Mouse (Mus musculus): ENCODE data around the gene Scrt2. TPM values are rescaled to one million over a fixed set of nuclear protein-coding genes. Genes with fewer than 3 reads are reported as not detected.

The Scrt2 gene
- polyA plus RNA-seq, 1 experiment, result not detected

- H3K27me3 ChIP-seq (ENCODE audit: control insufficient read depth, insufficient read depth, low read length), result peaks cover 11% of the 10 kb centered on the region
- DNase-seq (ENCODE audit: low read depth in 1 of 2, low spot score in 2 of 2), result peak in 1 of 2 experiments; percentile 58
- no peaks in the 10 kb centered on the region for H3K36me3 ChIP-seq (ENCODE audit: control insufficient read depth, insufficient read depth, low read length)
- peaks cover 4% of the 10 kb centered on the region; the same call in 1 of the 2 replicates for H3K4me1 ChIP-seq (ENCODE audit: control insufficient read depth, insufficient read depth, insufficient read length)
- H3K27ac ChIP-seq (ENCODE audit: insufficient read depth, low read length), result no peak overlapping the region
- peak overlapping the region; percentile 13; the same call in 1 of the 2 replicates for H3K4me3 ChIP-seq (ENCODE audit: extremely low read depth, insufficient read depth, insufficient read length)
- WGBS, result 3% methylated on average over 79 of the region's 81 CpGs
- TF ChIP-seq CTCF (IDR thresholded peaks at IDR 0.05; ENCODE audit: extremely low read depth, insufficient read depth, insufficient read length, insufficient replicate concordance) (no peak), POLR2A (IDR thresholded peaks at IDR 0.05; ENCODE audit: low read depth, low read length) (no peak)
These were observed 516 bp downstream of the Scrt2 start for GRCm38 (mm10) chr2:152081641-152082448.

GRCm38 (mm10) chr2:152082456-152083285 lies 1.3 kb downstream of the Scrt2 start:
- no peak for DNase-seq (ENCODE audit: low read depth in 1 of 2, low spot score in 2 of 2)
- 36% methylated on average over 7 of the region's 7 CpGs for WGBS
- TF ChIP-seq CTCF (IDR thresholded peaks at IDR 0.05; ENCODE audit: extremely low read depth, insufficient read depth, insufficient read length, insufficient replicate concordance), result no peak
- TF ChIP-seq POLR2A (IDR thresholded peaks at IDR 0.05; ENCODE audit: low read depth, low read length), result no peak
- Histone ChIP-seq H3K27ac (ENCODE audit: insufficient read depth, low read length) (no peak overlapping the region), H3K4me3 (ENCODE audit: extremely low read depth, insufficient read depth, insufficient read length) (no peak overlapping the region), H3K27me3 (ENCODE audit: control insufficient read depth, insufficient read depth, low read length) (peaks cover 11% of the 10 kb centered on the region), H3K4me1 (ENCODE audit: control insufficient read depth, insufficient read depth, insufficient read length) (peaks cover 4% of the 10 kb centered on the region; the same call in 1 of the 2 replicates), H3K36me3 (ENCODE audit: control insufficient read depth, insufficient read depth, low read length) (no peaks in the 10 kb centered on the region)

- Histone ChIP-seq H3K4me3 (ENCODE audit: extremely low read depth, insufficient read depth, insufficient read length) (no peak overlapping the region), H3K27me3 (ENCODE audit: control insufficient read depth, insufficient read depth, low read length) (peaks cover 11% of the 10 kb centered on the region), H3K4me1 (ENCODE audit: control insufficient read depth, insufficient read depth, insufficient read length) (peaks cover 4% of the 10 kb centered on the region; the same call in 1 of the 2 replicates), H3K27ac (ENCODE audit: insufficient read depth, low read length) (no peak overlapping the region), H3K36me3 (ENCODE audit: control insufficient read depth, insufficient read depth, low read length) (no peaks in the 10 kb centered on the region)
- TF ChIP-seq POLR2A (IDR thresholded peaks at IDR 0.05; ENCODE audit: low read depth, low read length), result no peak
- TF ChIP-seq CTCF (IDR thresholded peaks at IDR 0.05; ENCODE audit: extremely low read depth, insufficient read depth, insufficient read length, insufficient replicate concordance), result no peak
- WGBS, result 74% methylated on average over 4 of the region's 4 CpGs
- no peak for DNase-seq (ENCODE audit: low read depth in 1 of 2, low spot score in 2 of 2)
These were observed 2.1 kb downstream of the Scrt2 start for GRCm38 (mm10) chr2:152083411-152083810.

- no peaks in the 10 kb centered on the region for H3K36me3 ChIP-seq (ENCODE audit: control insufficient read depth, insufficient read depth, low read length)
These were observed 3.0 kb downstream of the Scrt2 start for GRCm38 (mm10) chr2:152084298-152084697.

GRCm38 (mm10) chr2:152085414-152085813 lies 4.1 kb downstream of the Scrt2 start:
- Histone ChIP-seq H3K36me3 (ENCODE audit: control insufficient read depth, insufficient read depth, low read length) (no peaks in the 10 kb centered on the region), H3K4me3 (ENCODE audit: extremely low read depth, insufficient read depth, insufficient read length) (no peak overlapping the region), H3K27ac (ENCODE audit: insufficient read depth, low read length) (no peak overlapping the region), H3K27me3 (ENCODE audit: control insufficient read depth, insufficient read depth, low read length) (peaks cover 11% of the 10 kb centered on the region), H3K4me1 (ENCODE audit: control insufficient read depth, insufficient read depth, insufficient read length) (peaks cover 4% of the 10 kb centered on the region; the same call in 1 of the 2 replicates)
- TF ChIP-seq CTCF (IDR thresholded peaks at IDR 0.05; ENCODE audit: extremely low read depth, insufficient read depth, insufficient read length, insufficient replicate concordance), result no peak
- no peak for TF ChIP-seq POLR2A (IDR thresholded peaks at IDR 0.05; ENCODE audit: low read depth, low read length)
- 28% methylated on average over 6 of the region's 6 CpGs for WGBS
- no peak for DNase-seq (ENCODE audit: low read depth in 1 of 2, low spot score in 2 of 2)

More at GRCm38 (mm10) chr2:152084298-152084697, 3.0 kb downstream of the Scrt2 start:
- TF ChIP-seq CTCF (IDR thresholded peaks at IDR 0.05; ENCODE audit: extremely low read depth, insufficient read depth, insufficient read length, insufficient replicate concordance) (no peak), POLR2A (IDR thresholded peaks at IDR 0.05; ENCODE audit: low read depth, low read length) (no peak)
- no peak overlapping the region for H3K27ac ChIP-seq (ENCODE audit: insufficient read depth, low read length)
- WGBS, result 54% methylated on average over 6 of the region's 6 CpGs
- H3K4me1 ChIP-seq (ENCODE audit: control insufficient read depth, insufficient read depth, insufficient read length), result peaks cover 4% of the 10 kb centered on the region; the same call in 1 of the 2 replicates
- no peak overlapping the region for H3K4me3 ChIP-seq (ENCODE audit: extremely low read depth, insufficient read depth, insufficient read length)
- no peak for DNase-seq (ENCODE audit: low read depth in 1 of 2, low spot score in 2 of 2)
- H3K27me3 ChIP-seq (ENCODE audit: control insufficient read depth, insufficient read depth, low read length), result peaks cover 11% of the 10 kb centered on the region

GRCm38 (mm10) chr2:152086451-152086850 lies 5.1 kb downstream of the Scrt2 start:
- WGBS, result 69% methylated on average over 6 of the region's 6 CpGs
- Histone ChIP-seq H3K4me1 (ENCODE audit: control insufficient read depth, insufficient read depth, insufficient read length) (peaks cover 4% of the 10 kb centered on the region; the same call in 1 of the 2 replicates), H3K36me3 (ENCODE audit: control insufficient read depth, insufficient read depth, low read length) (no peaks in the 10 kb centered on the region), H3K27ac (ENCODE audit: insufficient read depth, low read length) (no peak overlapping the region), H3K27me3 (ENCODE audit: control insufficient read depth, insufficient read depth, low read length) (peaks cover 11% of the 10 kb centered on the region), H3K4me3 (ENCODE audit: extremely low read depth, insufficient read depth, insufficient read length) (no peak overlapping the region)
- TF ChIP-seq POLR2A (IDR thresholded peaks at IDR 0.05; ENCODE audit: low read depth, low read length) (no peak), CTCF (IDR thresholded peaks at IDR 0.05; ENCODE audit: extremely low read depth, insufficient read depth, insufficient read length, insufficient replicate concordance) (no peak)
- no peak for DNase-seq (ENCODE audit: low read depth in 1 of 2, low spot score in 2 of 2)
